Mouse (Mus musculus): ENCODE results near the gene Abhd17b.

Gene Abhd17b

GRCm38 (mm10) chr19:21731887-21732286 lies 78.9 kb downstream of the Abhd17b start:
- WGBS, result 98% methylated on average over 5 of the region's 5 CpGs

GRCm38 (mm10) chr19:21733176-21733575 lies 80.2 kb downstream of the Abhd17b start:
- 97% methylated on average over 2 of the region's 2 CpGs for WGBS

GRCm38 (mm10) chr19:21734112-21734511 lies 81.1 kb downstream of the Abhd17b start:
- 38% methylated on average over 5 of the region's 5 CpGs for WGBS
